Mouse (Mus musculus): ENCODE results near the gene Fam193b. TPM values are rescaled to one million over a fixed set of nuclear protein-coding genes. Genes with fewer than 3 reads are reported as not detected.

The Fam193b gene
- 100 to 1,000 TPM in 1 of 2 experiments, 10 to 100 TPM in 1; 90.5 to 104 TPM for total RNA-seq (2023)

DNA sequence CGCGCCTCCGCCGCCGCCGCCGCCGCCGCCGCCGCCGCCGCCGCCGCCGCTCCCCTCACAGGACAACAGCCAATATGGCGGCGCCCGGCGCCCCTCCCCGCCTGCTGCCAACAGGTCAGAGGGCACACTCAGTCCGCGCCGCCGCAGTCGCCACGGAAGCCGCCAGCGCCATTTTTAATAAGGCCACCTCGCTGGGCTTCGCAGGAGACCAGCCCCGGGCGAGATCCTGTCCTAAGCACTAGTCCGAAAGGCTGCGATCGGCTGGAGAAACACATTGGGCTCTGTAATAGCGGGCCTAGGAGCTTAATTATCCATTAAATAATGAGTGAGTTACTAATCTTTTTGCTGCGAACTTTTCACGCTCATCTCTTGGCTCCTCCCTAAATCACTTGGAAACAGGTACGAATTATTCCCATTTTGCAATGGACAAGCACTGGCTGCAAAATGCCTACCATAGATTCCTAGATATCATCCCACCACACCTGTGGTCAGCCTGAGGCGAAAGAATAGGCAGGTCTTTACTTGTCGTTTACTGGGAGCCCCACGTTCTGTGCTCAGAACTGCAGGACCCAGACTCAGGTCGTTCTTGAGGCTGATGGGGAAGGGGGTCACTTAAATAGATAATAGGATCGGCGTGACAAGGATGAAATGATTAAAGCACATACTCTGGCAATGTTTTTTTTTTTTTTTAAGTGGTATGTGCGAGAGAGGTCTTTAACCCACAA is at the start of gene Fam193b:
Fam193b (minus strand) TSS at position 94 of the 725 bp plus-strand sequence.

GRCm38 (mm10) chr13:55599566-55600540 is 28.9 kb upstream of the Fam193b start, which contains the start of gene B4galt7:
TSS of gene B4galt7 (plus strand) at chr13:55599896.

DNA sequence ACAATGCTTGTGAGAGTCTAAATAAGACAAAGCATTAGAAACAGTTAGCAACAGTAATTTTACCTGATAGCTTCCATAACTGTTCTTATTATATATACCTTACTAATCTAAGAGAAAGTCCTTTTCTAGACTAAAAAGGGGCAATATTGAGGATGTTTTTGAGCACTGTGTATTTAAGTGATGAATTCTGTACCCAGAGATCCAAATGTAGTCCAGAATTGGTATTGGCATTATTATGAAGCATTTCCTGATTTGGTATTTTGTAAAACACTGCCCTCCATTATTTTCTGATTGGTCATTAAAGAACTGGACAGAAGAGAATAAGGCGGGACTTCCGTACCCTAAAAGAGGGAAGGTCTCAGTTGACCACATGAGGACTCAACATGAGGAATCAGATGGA is 2.5 kb upstream of the Fam193b start, which contains the start of gene Tmed9:
Tmed9 (plus strand) TSS at position 301 of the 400 bp plus-strand sequence.

GRCm38 (mm10) chr13:55536194-55537175 is 34.4 kb downstream of the Fam193b start, which contains the start of gene Ddx41:
TSS of gene Ddx41 (minus strand) at chr13:55536658.

GRCm38 (mm10) chr13:55529198-55529915 is 41.6 kb downstream of the Fam193b start, which contains the start of gene Dok3:
TSS of gene Dok3 (minus strand) at chr13:55529296.

GRCm38 (mm10) chr13:55513111-55513748 is 57.7 kb downstream of the Fam193b start, which contains the start of gene Pdlim7:
TSS of gene Pdlim7 (minus strand) at chr13:55513676.

Other genes with a start within 250 kb of the Fam193b start
- 10 to 100 TPM; 50.4 to 51.8 TPM for gene Rab24, start 249.2 kb downstream of the Fam193b start, total RNA-seq (2023)
- under 1 TPM; 0.36 to 0.52 TPM for gene Mxd3, start 241.3 kb downstream of the Fam193b start, total RNA-seq (2023)
- 100 to 1,000 TPM; 116 to 125 TPM for gene Lman2, start 208.3 kb downstream of the Fam193b start, total RNA-seq (2023)
- gene Rgs14, start 201.4 kb downstream of the Fam193b start, total RNA-seq (2023): 10 to 100 TPM; 65.0 to 65.2 TPM
- not detected for gene Slc34a1, start 172.9 kb downstream of the Fam193b start, total RNA-seq (2023)
- not detected for gene Pfn3, start 155.9 kb downstream of the Fam193b start, total RNA-seq (2023)
- gene F12, start 144.3 kb downstream of the Fam193b start, total RNA-seq (2023): not detected
- gene Grk6, start 126.0 kb downstream of the Fam193b start, total RNA-seq (2023): 100 to 1,000 TPM; 149 to 155 TPM
- 10 to 100 TPM in 1 of 2 experiments, 1 to 10 TPM in 1; 8.6 to 10.9 TPM for gene Prr7, start 106.9 kb downstream of the Fam193b start, total RNA-seq (2023)
- 1 to 10 TPM in 1 of 2 experiments, under 1 TPM in 1; 0.71 to 1.3 TPM for gene Dbn1, start 83.0 kb downstream of the Fam193b start, total RNA-seq (2023)
- gene Pdlim7, start 57.4 kb downstream of the Fam193b start, total RNA-seq (2023): 10 to 100 TPM in 1 of 2 experiments, 1 to 10 TPM in 1; 6.9 to 10.9 TPM
- gene Dok3, start 41.8 kb downstream of the Fam193b start, total RNA-seq (2023): 100 to 1,000 TPM; 249 to 258 TPM
- 10 to 100 TPM; 59.0 to 60.2 TPM for gene Ddx41, start 34.5 kb downstream of the Fam193b start, total RNA-seq (2023)
- gene Tmed9, start 2.6 kb upstream of the Fam193b start, total RNA-seq (2023): 10 to 100 TPM; 93.3 to 95.8 TPM
- 10 to 100 TPM; 11.4 to 13.0 TPM for gene B4galt7, start 28.8 kb upstream of the Fam193b start, total RNA-seq (2023)
- gene Caml, start 51.9 kb upstream of the Fam193b start, total RNA-seq (2023): 10 to 100 TPM; 18.6 to 20.4 TPM
- gene Ddx46, start 63.9 kb upstream of the Fam193b start, total RNA-seq (2023): 10 to 100 TPM; 52.8 to 65.4 TPM
- gene B230219D22Rik, start 122.0 kb upstream of the Fam193b start, total RNA-seq (2023): 10 to 100 TPM; 26.2 to 27.4 TPM
- gene Txndc15, start 143.5 kb upstream of the Fam193b start, total RNA-seq (2023): 10 to 100 TPM; 24.5 to 26.3 TPM
- gene Pcbd2, start 156.2 kb upstream of the Fam193b start, total RNA-seq (2023): 10 to 100 TPM; 28.3 to 31.9 TPM
- gene Catsper3, start 213.4 kb upstream of the Fam193b start, total RNA-seq (2023): not detected